Mouse (Mus musculus): ENCODE results near the gene Astn1.

- TF ChIP-seq CTCF (IDR thresholded peaks at IDR 0.05; ENCODE audit: control insufficient read depth, insufficient read depth, insufficient read length) (no peak), USF1 (IDR thresholded peaks at IDR 0.05; ENCODE audit: low read depth) (no peak)
These were observed 271.4 kb downstream of the Astn1 start for GRCm38 (mm10) chr1:158633441-158633840.
